Mouse (Mus musculus): ENCODE measurements around the gene Btla. TPM values are rescaled to one million over a fixed set of nuclear protein-coding genes. Genes with fewer than 3 reads are reported as not detected.

The Btla gene
- polyA plus RNA-seq (2021; fragmentation: Nextera tagmentation): not detected in 2 replicates
- long read RNA-seq, experiment 1: 0 reads
- long read RNA-seq, experiment 2: 0 reads

GRCm38 (mm10) chr16:45223648-45224388 lies at the start of gene Btla:
TSS of gene Btla (plus strand) at chr16:45224315.

Other genes starting within 250 kb of the Btla start
- 12.7 and 13.2 TPM in 2 replicates for gene Ccdc80, start 130.9 kb upstream of the Btla start, polyA plus RNA-seq (2021; fragmentation: Nextera tagmentation)
- 21.8 and 25.0 TPM in 2 replicates for gene Slc35a5, start 65.6 kb upstream of the Btla start, polyA plus RNA-seq (2021; fragmentation: Nextera tagmentation)
- 47.8 and 57.6 TPM in 2 replicates for gene Atg3, start 65.5 kb upstream of the Btla start, polyA plus RNA-seq (2021; fragmentation: Nextera tagmentation)
- gene Cd200, start 184.7 kb downstream of the Btla start, polyA plus RNA-seq (2021; fragmentation: Nextera tagmentation): 119 and 126 TPM in 2 replicates